Mouse (Mus musculus) G1E (cell line): Measurements from ENCODE around the gene Rgl1.

Source experiments
- CTCF ChIP-seq: IDR thresholded peaks from 2 replicates; pipeline ENCODE4 v1.5.1; 2012; ENCODE audit warnings: low read depth, low read length, inconsistent platforms, mixed read lengths
- GATA2 ChIP-seq: IDR thresholded peaks from 2 replicates; pipeline ENCODE4 v1.6.1; 2012; ENCODE audit warnings: low read depth, low read length, inconsistent platforms, borderline replicate concordance

- TF ChIP-seq GATA2, result no peak
- TF ChIP-seq CTCF, result no peak
These were observed 257.5 kb downstream of the Rgl1 start for GRCm38 (mm10) chr1:152508481-152509220.
